Mouse (Mus musculus) myocyte (in vitro differentiated cells): ENCODE results near the gene Tbk1. TPM values are rescaled to one million over a fixed set of nuclear protein-coding genes. Genes with fewer than 3 reads are reported as not detected.

Experiments
- H3K27me3 ChIP-seq: one replicate; pipeline ENCODE4 v1.6.1; 2011; ENCODE audit not compliant: control insufficient read depth, insufficient read depth, insufficient read length
- H3K36me3 ChIP-seq: one replicate; pipeline ENCODE4 v1.6.1; 2011; ENCODE audit not compliant: control insufficient read depth, insufficient read depth
- H3K4me2 ChIP-seq: one replicate; pipeline ENCODE4 v1.6.1; 2011; ENCODE audit warnings: low read depth, control low read depth
- H3K4me3 ChIP-seq: one replicate; pipeline ENCODE4 v1.5.1; 2011; ENCODE audit warnings: mild to moderate bottlenecking, control low read depth, moderate library complexity
- H3K79me2 ChIP-seq: one replicate; pipeline ENCODE4 v1.6.1; 2011; ENCODE audit not compliant: control insufficient read depth, insufficient read depth
- H3ac ChIP-seq: one replicate; pipeline ENCODE4 v1.6.1; 2011; ENCODE audit not compliant: control insufficient read depth, insufficient read length
- CEBPB ChIP-seq: IDR thresholded peaks from 2 replicates; pipeline ENCODE4 v1.6.1; 2011; ENCODE audit warnings: mild to moderate bottlenecking, moderate library complexity; ENCODE audit not compliant: poor library complexity, insufficient read depth, severe bottlenecking
- E2F4 ChIP-seq: IDR thresholded peaks from one replicate; pipeline ENCODE4 v1.6.1; 2011; ENCODE audit warnings: mild to moderate bottlenecking, control low read depth, moderate library complexity; ENCODE audit not compliant: insufficient read depth
- MAX ChIP-seq: IDR thresholded peaks from one replicate; pipeline ENCODE4 v1.6.1; 2011; ENCODE audit warnings: low read depth, mild to moderate bottlenecking, control low read depth
- MYOD1 ChIP-seq, 3 experiments: IDR thresholded peaks; one replicate each; pipeline ENCODE4 v1.6.1; 2011; ENCODE audit warnings: control low read depth in 2 of 3, low read depth in 2 of 3, mild to moderate bottlenecking in 2 of 3, moderate library complexity in 1 of 3; ENCODE audit not compliant: insufficient read length in 2 of 3, control insufficient read depth in 1 of 3
- MYOG ChIP-seq, 3 experiments: IDR thresholded peaks; one replicate each; pipeline ENCODE4 v1.6.1; 2011; ENCODE audit warnings: control low read depth in 2 of 3, low read depth in 2 of 3, mild to moderate bottlenecking in 2 of 3; ENCODE audit not compliant: insufficient read length in 2 of 3, control insufficient read depth in 1 of 3, insufficient read depth in 1 of 3
- POLR2A ChIP-seq: IDR thresholded peaks from one replicate; pipeline ENCODE4 v1.6.1; 2011; ENCODE audit warnings: low read depth, mild to moderate bottlenecking, control low read depth, moderate library complexity; ENCODE audit not compliant: insufficient read length
- POLR2AphosphoS2 ChIP-seq: IDR thresholded peaks from one replicate; pipeline ENCODE4 v1.6.1; 2011; ENCODE audit warnings: low read depth, control low read depth; ENCODE audit not compliant: insufficient read length
- REST ChIP-seq: IDR thresholded peaks from one replicate; pipeline ENCODE4 v1.6.1; 2011; ENCODE audit warnings: mild to moderate bottlenecking, control low read depth, moderate library complexity; ENCODE audit not compliant: insufficient read depth, insufficient read length
- SRF ChIP-seq: IDR thresholded peaks from one replicate; pipeline ENCODE4 v1.6.1; 2011; ENCODE audit warnings: low read depth; ENCODE audit not compliant: control insufficient read depth, insufficient read length
- TCF12 ChIP-seq: IDR thresholded peaks from one replicate; pipeline ENCODE4 v1.6.1; 2011; ENCODE audit warnings: mild to moderate bottlenecking, control low read depth; ENCODE audit not compliant: poor library complexity, insufficient read depth, severe bottlenecking
- TCF3 ChIP-seq: IDR thresholded peaks from one replicate; pipeline ENCODE4 v1.6.1; 2011; ENCODE audit warnings: low read depth, control low read depth; ENCODE audit not compliant: insufficient read length
- USF1 ChIP-seq: IDR thresholded peaks from one replicate; pipeline ENCODE4 v1.6.1; 2011; ENCODE audit warnings: low read depth, mild to moderate bottlenecking, control low read depth, moderate library complexity
- polyA plus RNA-seq: library from polyadenylated mRNA; unstranded; fragments of >200 nt; fragmentation: generic; extraction: Trizol; gene quantifications from one replicate; pipeline ENCODE4 v1.2.1, GENCODE M21; 2012; ENCODE audit warnings: missing spikeins

Tbk1 gene
- polyA plus RNA-seq, 1 experiment: 9.0 TPM

GRCm38 (mm10) chr10:121608177-121608576 is 21.6 kb upstream of the Tbk1 start:
- no peaks in the 10 kb centered on the region for H3K79me2 ChIP-seq
- no peak overlapping the region for H3K4me2 ChIP-seq
- H3K4me3 ChIP-seq: no peak overlapping the region
- no peaks in the 10 kb centered on the region for H3K27me3 ChIP-seq
- no peak overlapping the region for H3ac ChIP-seq
- peaks cover 98% of the 10 kb centered on the region for H3K36me3 ChIP-seq
- TF ChIP-seq SRF (no peak), TCF3 (no peak), POLR2AphosphoS2 (no peak), POLR2A (no peak), MYOD1 (IDR thresholded peaks at IDR 0.05; ENCODE audit: control insufficient read depth in 1 of 3, insufficient read length in 2 of 3, low read depth in 2 of 3) (no peak), USF1 (no peak), TCF12 (no peak), CEBPB (no peak), MAX (no peak), E2F4 (no peak), REST (no peak), MYOG (IDR thresholded peaks at IDR 0.05; ENCODE audit: control insufficient read depth in 1 of 3, insufficient read depth in 1 of 3, insufficient read length in 2 of 3, low read depth in 2 of 3) (no peak)

- no peak for TF ChIP-seq POLR2AphosphoS2
- no peak for TF ChIP-seq TCF3
- no peak for TF ChIP-seq MYOG (IDR thresholded peaks at IDR 0.05; ENCODE audit: control insufficient read depth in 1 of 3, insufficient read depth in 1 of 3, insufficient read length in 2 of 3, low read depth in 2 of 3)
- TF ChIP-seq MYOD1 (IDR thresholded peaks at IDR 0.05; ENCODE audit: control insufficient read depth in 1 of 3, insufficient read length in 2 of 3, low read depth in 2 of 3): no peak
- no peak for TF ChIP-seq MAX
- no peak for TF ChIP-seq E2F4
- TF ChIP-seq USF1: no peak
- TF ChIP-seq REST: no peak
- no peak for TF ChIP-seq TCF12
- TF ChIP-seq CEBPB: no peak
- Histone ChIP-seq H3K79me2 (no peaks in the 10 kb centered on the region), H3K4me3 (no peak overlapping the region), H3K27me3 (no peaks in the 10 kb centered on the region), H3K36me3 (peaks cover 91% of the 10 kb centered on the region), H3ac (no peak overlapping the region), H3K4me2 (no peak overlapping the region)
Observed at GRCm38 (mm10) chr10:121604632-121605344, 18.2 kb upstream of the Tbk1 start.

- no peaks in the 10 kb centered on the region for H3K27me3 ChIP-seq
- H3K36me3 ChIP-seq: peaks cover 89% of the 10 kb centered on the region
- no peak overlapping the region for H3K4me2 ChIP-seq
- no peak overlapping the region for H3K4me3 ChIP-seq
- TF ChIP-seq POLR2A (no peak), POLR2AphosphoS2 (no peak), REST (no peak), MAX (no peak), TCF12 (no peak), CEBPB (no peak), E2F4 (no peak), TCF3 (no peak), MYOG (IDR thresholded peaks at IDR 0.05; ENCODE audit: control insufficient read depth in 1 of 3, insufficient read depth in 1 of 3, insufficient read length in 2 of 3, low read depth in 2 of 3) (no peak)
- no peak overlapping the region for H3ac ChIP-seq
- no peaks in the 10 kb centered on the region for H3K79me2 ChIP-seq
Observed at GRCm38 (mm10) chr10:121603556-121603955, 17.0 kb upstream of the Tbk1 start.

GRCm38 (mm10) chr10:121601272-121601671 is 14.7 kb upstream of the Tbk1 start:
- Histone ChIP-seq H3K27me3 (no peaks in the 10 kb centered on the region), H3K79me2 (no peaks in the 10 kb centered on the region), H3K4me3 (no peak overlapping the region), H3K36me3 (peaks cover 89% of the 10 kb centered on the region), H3ac (no peak overlapping the region), H3K4me2 (no peak overlapping the region)
- no peak for TF ChIP-seq TCF12
- no peak for TF ChIP-seq MYOD1 (IDR thresholded peaks at IDR 0.05; ENCODE audit: control insufficient read depth in 1 of 3, insufficient read length in 2 of 3, low read depth in 2 of 3)
- TF ChIP-seq POLR2AphosphoS2: no peak
- no peak for TF ChIP-seq TCF3
- no peak for TF ChIP-seq CEBPB
- TF ChIP-seq MAX: no peak
- TF ChIP-seq POLR2A: no peak
- no peak for TF ChIP-seq REST
- TF ChIP-seq E2F4: no peak

- Histone ChIP-seq H3K79me2 (no peaks in the 10 kb centered on the region), H3K4me2 (no peak overlapping the region), H3K27me3 (no peaks in the 10 kb centered on the region), H3K36me3 (peaks cover 85% of the 10 kb centered on the region), H3K4me3 (no peak overlapping the region), H3ac (no peak overlapping the region)
- TF ChIP-seq TCF12: no peak
- TF ChIP-seq SRF: no peak
- no peak for TF ChIP-seq USF1
Observed at GRCm38 (mm10) chr10:121596580-121596979, 10.0 kb upstream of the Tbk1 start.
